Mouse (Mus musculus): ENCODE measurements around the gene Pola2. TPM values are rescaled to one million over a fixed set of nuclear protein-coding genes. Genes with fewer than 3 reads are reported as not detected.

Pola2 gene
- 56.4 TPM for polyA plus RNA-seq (2017; shearing (Covaris generic))

GRCm38 (mm10) chr19:5963883-5964562 lies at the start of gene Pola2:
TSS of gene Pola2 (minus strand) at chr19:5964202.

GRCm38 (mm10) chr19:5986043-5986442 lies 22.0 kb upstream of the Pola2 start, which contains the start of gene Slc22a20:
TSS of gene Slc22a20 (minus strand) at chr19:5986143.

GRCm38 (mm10) chr19:5924713-5925093 lies 39.3 kb downstream of the Pola2 start, which contains the start of gene Cdc42ep2:
TSS of gene Cdc42ep2 (minus strand) at chr19:5924816.

GRCm38 (mm10) chr19:5913007-5913719 lies 50.8 kb downstream of the Pola2 start, which contains the start of gene Dpf2:
TSS of gene Dpf2 (minus strand) at chr19:5913010.

GRCm38 (mm10) chr19:5894002-5894678 lies 69.9 kb downstream of the Pola2 start, which contains the start of gene Tigd3:
TSS of gene Tigd3 (minus strand) at chr19:5894149.

Other genes starting within 250 kb of the Pola2 start
- 81.7 TPM for gene Ehbp1l1, start 237.9 kb downstream of the Pola2 start, polyA plus RNA-seq (2017; shearing (Covaris generic))
- gene Fam89b, start 234.5 kb downstream of the Pola2 start, polyA plus RNA-seq (2017; shearing (Covaris generic)), result 67.5 TPM
- 0.12 TPM for gene Ltbp3, start 223.3 kb downstream of the Pola2 start, polyA plus RNA-seq (2017; shearing (Covaris generic))
- 84.4 TPM for gene Scyl1, start 192.8 kb downstream of the Pola2 start, polyA plus RNA-seq (2017; shearing (Covaris generic))
- 341 TPM for gene Frmd8, start 88.9 kb downstream of the Pola2 start, polyA plus RNA-seq (2017; shearing (Covaris generic))
- 49.6 TPM for gene Slc25a45, start 86.4 kb downstream of the Pola2 start, polyA plus RNA-seq (2017; shearing (Covaris generic))
- 0.65 TPM for gene Tigd3, start 70.1 kb downstream of the Pola2 start, polyA plus RNA-seq (2017; shearing (Covaris generic))
- gene Dpf2, start 51.2 kb downstream of the Pola2 start, polyA plus RNA-seq (2017; shearing (Covaris generic)), result 210 TPM
- 0.34 TPM for gene Cdc42ep2, start 39.4 kb downstream of the Pola2 start, polyA plus RNA-seq (2017; shearing (Covaris generic))
- gene Slc22a20, start 21.9 kb upstream of the Pola2 start, polyA plus RNA-seq (2017; shearing (Covaris generic)), result not detected
- 71.0 TPM for gene Capn1, start 51.7 kb upstream of the Pola2 start, polyA plus RNA-seq (2017; shearing (Covaris generic))
- 63.0 TPM for gene Syvn1, start 82.4 kb upstream of the Pola2 start, polyA plus RNA-seq (2017; shearing (Covaris generic))
- 56.0 TPM for gene Mrpl49, start 93.6 kb upstream of the Pola2 start, polyA plus RNA-seq (2017; shearing (Covaris generic))
- 820 TPM for gene Fau, start 93.6 kb upstream of the Pola2 start, polyA plus RNA-seq (2017; shearing (Covaris generic))
- gene Znhit2, start 97.0 kb upstream of the Pola2 start, polyA plus RNA-seq (2017; shearing (Covaris generic)), result 10.9 TPM
- gene Tm7sf2, start 104.2 kb upstream of the Pola2 start, polyA plus RNA-seq (2017; shearing (Covaris generic)), result 20.5 TPM
- gene Vps51, start 113.0 kb upstream of the Pola2 start, polyA plus RNA-seq (2017; shearing (Covaris generic)), result 98.9 TPM
- gene Tmem262, start 115.8 kb upstream of the Pola2 start, polyA plus RNA-seq (2017; shearing (Covaris generic)), result not detected
- 0.73 TPM for gene Gm28374, start 118.1 kb upstream of the Pola2 start, polyA plus RNA-seq (2017; shearing (Covaris generic))
- 53.7 TPM for gene Zfpl1, start 120.8 kb upstream of the Pola2 start, polyA plus RNA-seq (2017; shearing (Covaris generic))
- gene Cdca5, start 120.8 kb upstream of the Pola2 start, polyA plus RNA-seq (2017; shearing (Covaris generic)), result 5.6 TPM
- gene AC131692.1, start 130.2 kb upstream of the Pola2 start, polyA plus RNA-seq (2017; shearing (Covaris generic)), result not detected
- gene Naaladl1, start 141.6 kb upstream of the Pola2 start, polyA plus RNA-seq (2017; shearing (Covaris generic)), result not detected
- gene Sac3d1, start 154.4 kb upstream of the Pola2 start, polyA plus RNA-seq (2017; shearing (Covaris generic)), result 2.7 TPM
- 43.1 TPM for gene Snx15, start 164.1 kb upstream of the Pola2 start, polyA plus RNA-seq (2017; shearing (Covaris generic))
- gene Batf2, start 176.8 kb upstream of the Pola2 start, polyA plus RNA-seq (2017; shearing (Covaris generic)), result not detected
- 25.0 TPM for gene Arl2, start 177.3 kb upstream of the Pola2 start, polyA plus RNA-seq (2017; shearing (Covaris generic))
- 0.28 TPM for gene Majin, start 220.2 kb upstream of the Pola2 start, polyA plus RNA-seq (2017; shearing (Covaris generic))